Mouse (Mus musculus) MN1 (cell line): ENCODE data around the gene Prdx5.
"Not testable (repeated sequence)": the region's sequence is repeated elsewhere in the genome, so short reads cannot be mapped to it uniquely, and the experiment has no call there.

Experiments
- DNase-seq: peaks from one replicate; pipeline ENCODE4 v3.0.0-alpha.2; 2016; ENCODE audit warnings: low spot score

Prdx5 gene

GRCm38 (mm10) chr19:6919431-6919830 is 9.5 kb upstream of the Prdx5 start:
- DNase-seq, result no peak

GRCm38 (mm10) chr19:6918321-6918720 is 8.4 kb upstream of the Prdx5 start:
- DNase-seq, result no peak

GRCm38 (mm10) chr19:6916496-6916895 is 6.6 kb upstream of the Prdx5 start:
- no peak for DNase-seq

GRCm38 (mm10) chr19:6915276-6915675 is 5.4 kb upstream of the Prdx5 start:
- DNase-seq, result no peak

GRCm38 (mm10) chr19:6914540-6914939 is 4.6 kb upstream of the Prdx5 start:
- DNase-seq, result no peak

- no peak for DNase-seq
These were observed 4.1 kb upstream of the Prdx5 start for GRCm38 (mm10) chr19:6913991-6914390.

- no peak for DNase-seq
These were observed 3.1 kb upstream of the Prdx5 start for GRCm38 (mm10) chr19:6913036-6913435.

GRCm38 (mm10) chr19:6912205-6912970 is 2.5 kb upstream of the Prdx5 start:
- no peak for DNase-seq

- DNase-seq, result no peak
These were observed 1.5 kb upstream of the Prdx5 start for GRCm38 (mm10) chr19:6911101-6912074.

- peak; percentile 43 for DNase-seq
These were observed 400 bp upstream of the Prdx5 start for GRCm38 (mm10) chr19:6910306-6910705.

- DNase-seq, result no peak
These were observed 885 bp downstream of the Prdx5 start for GRCm38 (mm10) chr19:6909021-6909420.

GRCm38 (mm10) chr19:6907811-6908540 is 1.9 kb downstream of the Prdx5 start:
- no peak for DNase-seq

GRCm38 (mm10) chr19:6907094-6907493 is 2.8 kb downstream of the Prdx5 start:
- no peak for DNase-seq

- DNase-seq, result no peak
These were observed 3.7 kb downstream of the Prdx5 start for GRCm38 (mm10) chr19:6906199-6906598.

- DNase-seq, result no peak
These were observed 4.3 kb downstream of the Prdx5 start for GRCm38 (mm10) chr19:6905498-6906159.

GRCm38 (mm10) chr19:6904846-6905245 is 5.1 kb downstream of the Prdx5 start:
- DNase-seq, result no peak

- DNase-seq, result no peak
These were observed 6.9 kb downstream of the Prdx5 start for GRCm38 (mm10) chr19:6903031-6903430.

GRCm38 (mm10) chr19:6899641-6900040 is 10.3 kb downstream of the Prdx5 start:
- DNase-seq, result no peak

GRCm38 (mm10) chr19:6895608-6896305 is 14.1 kb downstream of the Prdx5 start:
- not testable (repeated sequence) for DNase-seq

GRCm38 (mm10) chr19:6893731-6894451 is 16.0 kb downstream of the Prdx5 start:
- no peak for DNase-seq
